Mouse (Mus musculus) small intestine, adult 2 months (tissue): ENCODE data around the gene Ssr2.

Experiments used
- CTCF ChIP-seq: fragments of 200-500 bp; IDR thresholded peaks from 2 replicates; pipeline ENCODE4 v1.5.1; 2012; ENCODE audit warnings: low read depth, mild to moderate bottlenecking, control low read depth, inconsistent platforms, low read length, moderate library complexity, mixed read lengths; ENCODE audit not compliant: insufficient replicate concordance, insufficient read length; ENCODE audit errors: extremely low read depth
- POLR2A ChIP-seq: fragments of 200-500 bp; IDR thresholded peaks from 2 replicates; pipeline ENCODE4 v1.6.1; 2012; ENCODE audit warnings: low read depth, mild to moderate bottlenecking, control low read depth, inconsistent platforms, low read length, moderate library complexity

GRCm38 (mm10) chr3:88526157-88527131 is 49.2 kb upstream of the Ssr2 start:
- TF ChIP-seq POLR2A, result no peak
- peak; percentile 99 for TF ChIP-seq CTCF
